Mouse (Mus musculus) left cerebral cortex, adult 9 months (tissue): ENCODE data around the gene Rrp1.

Experiments used
- DNase-seq, 2 experiments: peaks; one replicate each; pipeline ENCODE4 v3.0.0; 2022; ENCODE audit warnings: low spot score in 2 of 2

The Rrp1 gene

DNA sequence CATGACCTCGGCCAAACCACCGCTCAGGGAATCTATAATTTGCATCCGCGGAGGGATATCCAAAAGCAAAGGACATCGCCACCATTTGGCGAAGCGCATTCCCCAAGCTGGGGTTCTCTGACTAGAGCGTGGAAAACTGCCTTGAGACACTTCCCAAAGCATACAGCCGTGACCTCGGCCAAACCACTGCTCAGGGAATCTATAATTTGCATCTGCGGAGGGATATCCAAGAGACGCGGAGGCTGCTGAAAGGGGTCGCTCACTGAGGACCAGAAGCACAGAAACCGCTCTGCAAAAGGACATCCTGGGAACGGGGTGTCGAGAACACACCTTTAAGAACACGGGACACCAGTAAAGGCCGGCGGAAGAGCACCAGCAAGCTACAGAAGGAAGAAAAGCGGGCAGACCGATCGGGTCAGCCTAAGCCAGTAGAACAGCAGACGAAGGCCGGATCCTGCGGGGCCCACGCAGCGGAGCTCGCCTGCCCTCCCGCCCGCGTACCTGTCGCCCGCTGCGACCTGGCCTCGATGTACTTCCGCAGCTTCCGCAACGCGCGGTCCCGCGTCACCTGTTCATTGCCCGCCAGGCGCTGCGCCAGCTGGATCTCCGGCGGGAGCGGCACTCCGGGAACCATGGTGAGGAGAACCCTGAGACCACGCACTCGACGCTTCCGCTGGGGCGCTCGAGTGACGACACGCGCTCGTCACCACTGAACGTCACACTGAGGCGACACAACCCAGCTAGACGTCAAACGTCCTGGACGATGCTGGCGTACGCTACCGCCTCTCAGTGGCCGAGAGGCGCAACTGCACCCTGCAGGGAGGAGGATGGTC is at the start of gene Rrp1:
TSS of gene Rrp1 (minus strand) at position 725 of the 833 bp plus-strand sequence.
- DNase-seq, result peak; percentile 91 to 98

DNA sequence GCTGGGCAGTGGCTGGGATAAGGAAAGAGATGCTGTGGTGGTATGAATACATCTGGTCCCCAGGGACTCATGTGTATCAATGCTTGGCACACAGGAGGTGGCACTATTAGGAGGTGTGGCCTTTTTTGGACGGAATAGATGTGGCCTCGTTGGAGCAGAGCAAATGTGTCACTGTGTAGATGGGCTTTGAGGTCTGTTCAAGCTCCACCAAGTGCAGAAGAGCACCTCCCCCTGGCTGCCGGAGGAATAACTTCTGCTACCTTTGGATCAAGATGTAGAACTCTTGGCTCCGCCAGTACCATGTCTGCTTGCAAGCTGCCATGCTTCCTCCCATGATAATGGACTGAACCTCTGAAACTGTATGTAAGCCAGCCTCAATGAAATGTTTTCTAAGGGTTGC is 48.9 kb upstream of the Rrp1 start:
- DNase-seq, result no peak

DNA sequence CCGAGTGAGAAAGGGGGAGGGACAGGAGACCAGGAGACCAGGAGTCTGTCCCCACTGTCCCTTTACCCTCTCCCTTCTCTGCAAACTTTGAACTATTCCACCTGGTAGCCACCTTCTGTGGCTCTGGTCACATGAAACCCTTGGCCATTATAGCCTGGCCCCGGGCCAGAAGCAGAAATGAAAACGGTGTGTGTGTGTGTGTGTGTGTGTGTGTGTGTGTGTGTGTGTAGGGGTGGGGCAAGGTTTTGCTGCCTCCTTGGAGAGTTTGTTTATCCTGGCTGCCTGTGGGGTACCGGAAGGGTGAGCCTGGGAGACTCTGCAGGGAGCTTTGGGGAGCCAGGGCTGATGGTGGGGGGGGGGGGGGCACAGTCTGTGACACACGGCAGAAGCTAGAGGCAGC is 47.6 kb upstream of the Rrp1 start:
- DNase-seq, result no peak

DNA sequence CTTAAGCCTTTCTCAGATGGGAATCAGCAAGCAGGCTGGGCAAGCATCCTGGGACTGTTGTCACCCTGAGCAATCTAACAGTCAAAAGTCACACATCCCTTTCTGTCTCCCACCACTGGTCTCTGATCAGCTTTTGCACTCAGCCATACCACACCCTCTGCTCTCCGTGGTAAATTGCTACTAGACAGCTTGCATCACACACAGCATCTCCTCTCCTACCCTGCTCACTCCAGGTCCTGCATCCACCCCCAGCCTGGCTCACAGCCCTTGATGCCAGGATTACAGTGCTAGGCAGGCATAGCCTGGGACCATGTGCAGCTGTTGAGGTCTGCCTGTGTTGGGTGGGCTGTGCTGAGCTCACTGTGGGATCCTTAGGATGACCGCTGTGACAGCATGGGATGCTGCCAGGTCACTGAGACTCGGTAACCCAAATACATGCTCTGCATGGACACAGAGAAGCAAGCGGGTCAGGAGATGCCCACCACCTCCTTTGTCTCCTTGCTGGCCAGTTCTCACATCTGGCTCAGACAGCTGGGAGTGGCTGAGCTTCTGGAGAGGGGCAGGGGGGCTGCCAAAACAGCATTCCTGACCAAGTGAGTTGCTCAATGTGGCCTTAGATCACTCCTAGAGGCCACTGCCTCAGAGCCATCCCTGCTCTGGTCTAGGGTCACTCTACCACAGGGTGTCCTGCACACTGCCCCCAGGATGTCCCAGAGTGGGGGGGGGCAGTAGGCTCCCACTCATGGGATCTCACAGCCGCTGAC is 45.7 kb upstream of the Rrp1 start:
- peak in 1 of 2 experiments; percentile 49 for DNase-seq

DNA sequence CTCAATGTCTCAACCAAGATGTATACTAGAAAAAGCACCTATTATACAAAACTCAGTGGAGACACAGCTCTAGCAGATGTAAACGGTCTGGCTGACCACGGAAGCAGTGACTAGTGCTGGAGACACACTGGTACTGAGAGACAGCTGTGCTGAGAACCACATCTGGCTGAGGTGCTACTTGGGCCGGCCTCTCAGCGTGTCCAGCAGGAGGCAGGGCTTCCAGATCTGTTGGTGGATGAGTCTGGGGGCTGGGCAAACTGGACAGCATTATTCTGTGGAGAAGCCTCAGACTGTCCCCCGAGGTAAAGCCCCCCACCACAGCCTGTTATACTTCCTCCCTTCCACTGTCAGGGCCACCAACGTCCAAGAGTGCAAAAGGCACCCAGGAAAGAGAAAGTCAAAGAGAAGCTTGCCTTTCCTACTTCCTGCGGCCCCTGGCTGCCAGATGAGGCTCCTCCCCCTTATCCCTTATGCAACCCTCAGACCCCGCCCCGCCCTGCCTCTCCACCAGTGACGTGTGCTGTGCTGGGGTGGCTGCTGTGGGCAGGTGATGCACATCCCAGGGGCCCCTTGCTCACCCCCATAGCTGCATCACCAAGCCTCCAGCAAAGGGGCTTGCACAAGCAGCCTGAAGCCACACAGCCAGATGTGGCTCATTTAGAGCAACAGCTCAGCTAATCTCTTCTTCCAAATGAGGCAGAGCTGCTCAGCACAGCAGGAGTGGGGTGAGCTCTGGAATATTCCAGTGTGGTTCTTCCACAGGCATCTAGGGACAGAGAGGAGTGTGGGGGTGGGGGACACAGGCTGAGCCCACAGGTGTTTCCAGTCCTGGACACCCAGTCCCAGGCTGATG is 44.9 kb upstream of the Rrp1 start:
- peak; percentile 44 to 62 for DNase-seq

DNA sequence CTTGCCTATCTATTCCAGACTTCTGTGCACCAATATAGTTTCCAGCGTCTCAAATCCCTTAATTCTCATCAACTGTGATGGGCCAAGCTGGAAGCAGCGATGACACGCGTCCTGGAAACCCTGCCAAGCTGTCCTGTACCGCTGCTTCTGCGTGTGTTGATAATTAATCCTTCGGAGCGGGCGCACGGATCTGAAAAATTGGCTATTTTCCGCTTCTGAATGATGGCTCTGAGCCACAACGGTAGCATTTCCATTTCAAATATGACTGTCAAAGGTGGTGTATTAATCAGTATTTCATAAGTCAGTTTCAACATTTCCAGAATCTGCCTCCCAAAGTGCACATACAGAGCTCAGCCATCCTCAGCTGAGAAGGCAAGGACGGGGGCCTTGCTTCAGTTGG is 43.9 kb upstream of the Rrp1 start:
- DNase-seq, result peak in 1 of 2 experiments; percentile 26

DNA sequence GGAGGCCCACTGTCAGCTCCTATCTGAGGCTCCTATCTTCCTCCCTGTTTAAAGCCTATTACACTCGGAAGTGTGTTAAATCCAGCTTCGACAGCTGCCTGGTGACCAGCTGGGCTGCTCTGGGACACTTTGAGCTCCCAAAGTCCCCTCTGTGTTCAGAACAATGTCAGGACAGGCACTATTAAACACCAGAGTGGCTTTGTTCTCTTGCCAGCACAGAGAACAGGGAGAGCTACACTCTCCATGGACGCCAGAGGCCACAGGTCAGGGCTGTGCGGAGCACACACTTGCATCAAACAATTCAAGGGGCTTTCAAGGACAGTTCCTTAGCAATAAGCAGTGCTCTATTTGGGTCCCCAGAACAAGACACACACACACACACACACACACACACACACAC is 39.8 kb upstream of the Rrp1 start:
- peak in 1 of 2 experiments; percentile 23 for DNase-seq

DNA sequence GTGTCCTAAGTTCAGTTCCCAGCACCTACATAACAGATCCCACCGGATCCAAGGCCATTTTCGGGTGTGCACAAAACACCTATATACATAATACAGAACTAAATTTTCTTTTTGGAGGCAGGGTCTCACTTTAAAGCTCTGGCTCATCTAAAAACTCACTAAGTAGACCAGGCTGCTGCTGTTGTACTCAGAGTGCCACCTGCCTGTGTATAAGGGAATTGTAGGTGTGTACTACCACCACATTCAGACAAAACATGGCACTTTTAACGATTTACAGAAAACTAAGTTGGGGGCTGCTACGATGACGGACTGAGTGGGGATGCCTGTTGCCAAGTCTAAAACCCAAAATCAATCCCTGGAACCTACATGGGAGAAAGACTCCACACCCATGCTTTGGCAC is 37.9 kb upstream of the Rrp1 start:
- DNase-seq, result no peak

DNA sequence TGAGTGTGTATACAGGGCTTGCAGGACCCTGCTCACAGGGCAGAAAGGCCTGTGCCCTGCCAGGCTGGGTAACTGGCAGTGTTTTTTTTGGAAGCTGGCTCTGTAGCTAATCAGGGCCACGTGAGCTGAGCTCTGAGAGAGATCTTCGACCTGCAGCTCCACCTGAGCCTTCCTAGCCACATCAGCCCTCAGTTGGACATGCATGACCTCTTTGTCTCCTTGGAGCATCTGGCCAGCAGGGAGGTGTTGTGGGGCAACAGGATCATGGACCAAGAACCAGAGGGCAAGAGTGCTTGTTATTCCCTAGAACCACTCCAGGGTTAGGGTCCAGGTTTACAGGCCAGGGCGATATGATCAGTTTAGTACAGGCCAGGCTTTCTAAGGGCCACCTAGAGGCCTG is 34.6 kb upstream of the Rrp1 start:
- DNase-seq, result no peak

DNA sequence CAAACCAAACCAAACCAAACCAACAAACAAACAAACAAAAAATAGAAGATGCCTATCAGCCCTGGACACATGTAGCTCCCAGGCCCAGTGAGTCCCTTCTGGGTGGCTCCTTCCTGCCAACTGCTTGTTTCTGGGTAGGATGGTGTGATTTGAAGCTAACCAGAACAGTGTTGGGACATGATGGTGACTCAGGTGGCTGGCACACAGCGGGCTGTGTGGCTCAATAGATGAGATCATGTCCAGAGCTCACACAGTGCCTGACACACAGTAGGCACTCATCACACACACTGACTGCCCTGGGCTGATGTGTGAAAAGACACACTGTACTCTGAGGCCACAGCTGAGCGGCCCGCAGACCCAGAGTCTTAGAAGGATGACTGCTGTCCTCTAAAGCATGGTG is 33.4 kb upstream of the Rrp1 start:
- DNase-seq, result no peak

DNA sequence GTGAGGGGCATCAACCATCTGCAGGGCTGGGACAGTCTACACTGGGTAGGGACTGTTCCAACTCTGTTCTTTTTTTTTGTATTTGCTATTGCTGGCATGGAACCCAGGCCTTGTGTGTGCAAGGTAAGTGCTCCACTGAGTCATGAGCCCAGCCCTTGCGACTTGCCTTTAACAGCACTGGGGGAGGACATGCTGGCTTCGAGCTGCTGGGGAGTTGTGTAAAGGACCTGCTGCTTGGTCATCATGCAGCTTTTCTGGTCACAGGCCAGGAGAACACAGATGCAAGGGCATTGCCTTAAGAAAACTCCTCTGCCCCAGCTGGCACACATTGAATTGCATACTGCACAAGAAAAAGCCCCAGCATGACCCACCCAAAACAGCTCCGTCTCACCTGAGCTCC is 29.4 kb upstream of the Rrp1 start:
- DNase-seq, result no peak

DNA sequence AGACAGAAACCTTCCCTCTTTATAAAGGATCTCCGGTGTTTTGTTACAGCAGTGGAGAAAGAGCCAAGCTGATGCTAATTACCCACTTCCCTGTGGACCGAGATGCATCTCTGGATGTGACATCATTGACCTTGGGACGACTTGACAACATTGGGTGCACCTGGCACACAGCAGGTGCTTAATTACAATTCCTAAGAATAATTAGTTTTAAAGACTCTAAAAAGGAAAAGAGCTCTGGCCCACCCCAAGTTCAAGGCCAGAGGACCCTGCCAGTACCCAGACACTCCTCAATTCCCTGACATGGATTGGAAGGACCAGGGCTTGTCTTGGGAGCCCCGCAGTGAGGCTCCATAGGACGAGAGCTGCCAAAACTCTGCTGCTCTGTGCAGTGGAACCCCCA is 28.8 kb upstream of the Rrp1 start:
- no peak for DNase-seq

DNA sequence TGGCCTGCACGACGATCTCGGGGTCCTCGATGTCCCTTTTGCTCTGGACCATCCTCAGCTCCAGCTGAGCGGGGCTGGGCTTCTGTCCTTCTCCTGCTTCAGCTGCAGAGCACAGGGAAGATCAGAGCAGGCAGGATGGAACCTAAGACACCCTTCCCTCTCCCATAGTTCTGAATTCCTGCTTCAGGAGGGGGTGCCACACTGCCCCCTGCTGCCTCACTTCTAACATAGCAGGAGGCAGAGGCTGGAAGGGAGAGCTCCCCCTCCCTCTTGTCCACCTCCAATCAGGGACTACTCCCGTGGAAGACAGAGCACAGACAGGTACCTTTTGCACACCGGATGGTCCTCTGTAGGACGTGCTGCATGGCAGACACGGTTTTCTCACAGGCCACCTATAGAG is 28.0 kb upstream of the Rrp1 start:
- no peak for DNase-seq

DNA sequence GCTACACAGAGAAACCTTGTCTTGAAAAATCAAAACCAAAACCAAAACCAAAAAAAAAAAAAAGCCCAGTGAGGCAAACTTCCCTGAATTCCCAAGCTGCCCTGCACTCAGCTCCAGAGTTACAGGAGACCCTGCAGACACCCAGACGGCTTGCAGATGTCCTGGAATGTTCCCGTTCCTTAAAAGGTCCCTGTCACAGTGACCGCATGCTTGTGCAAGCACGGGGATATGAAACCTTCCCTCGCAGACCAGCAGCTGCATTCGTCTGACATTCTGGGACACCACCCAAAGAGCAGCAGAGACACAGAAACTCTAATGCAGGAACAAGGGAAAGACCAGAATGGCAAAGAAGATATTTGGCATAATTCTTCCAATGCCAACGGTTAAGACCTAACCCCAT is 27.1 kb upstream of the Rrp1 start:
- DNase-seq, result no peak

DNA sequence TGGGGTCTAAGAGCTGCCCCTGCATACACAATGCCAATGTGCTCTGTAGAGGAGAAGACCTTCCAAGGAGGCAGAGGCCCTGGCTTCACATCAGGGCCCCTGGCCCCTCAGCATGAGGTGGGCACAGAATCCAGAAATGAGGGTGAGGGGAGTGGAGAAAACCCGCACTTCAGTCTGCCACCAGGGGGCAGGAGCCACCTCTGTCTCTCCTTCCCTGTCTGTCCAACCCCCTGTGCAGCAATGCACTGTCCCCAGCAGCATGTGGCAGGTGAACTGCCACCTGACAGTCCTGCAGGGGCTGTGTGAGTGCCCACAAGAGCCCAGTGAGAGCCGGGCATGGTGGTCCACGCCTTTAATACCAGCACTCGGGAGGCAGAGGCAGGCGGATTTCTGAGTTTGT is 26.7 kb upstream of the Rrp1 start:
- no peak for DNase-seq

DNA sequence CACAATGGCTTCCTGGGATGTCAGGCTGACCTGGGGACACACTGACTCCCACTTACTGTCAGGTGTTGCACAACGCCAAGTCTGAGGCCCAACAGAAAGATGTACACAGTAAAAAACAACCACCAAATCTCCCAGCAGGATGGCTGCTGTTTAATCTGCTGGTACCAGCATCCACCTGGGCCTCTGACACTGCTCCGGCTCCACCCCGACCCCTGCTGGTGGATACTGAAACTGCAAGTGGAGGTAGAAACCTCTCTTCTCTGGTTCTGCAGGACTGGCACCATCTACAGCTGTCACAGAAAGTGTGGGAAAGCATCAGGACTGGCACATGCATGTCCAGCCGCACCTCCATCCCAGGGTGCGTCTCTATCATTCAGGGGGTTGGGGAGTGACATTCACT is 25.3 kb upstream of the Rrp1 start:
- peak in 1 of 2 experiments; percentile 83 for DNase-seq

DNA sequence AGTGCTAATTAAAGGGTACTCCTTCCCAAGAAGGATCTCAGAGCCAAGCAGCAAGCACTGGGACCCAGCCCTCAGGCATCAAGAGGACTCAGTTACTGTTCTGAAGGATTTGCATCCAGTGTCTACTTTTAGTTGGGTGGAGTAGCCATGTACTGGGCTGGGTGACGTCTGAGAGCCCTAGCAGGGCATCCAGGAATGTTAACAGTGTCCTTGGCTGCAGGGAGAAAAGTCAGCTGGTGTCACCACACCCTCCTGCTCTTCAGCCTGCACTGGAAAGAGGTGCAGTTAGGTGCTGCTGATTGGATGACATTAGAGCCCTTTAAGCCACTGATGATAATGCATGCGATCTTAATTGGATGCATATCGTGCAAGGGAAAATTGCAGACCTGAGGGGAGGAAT is 20.0 kb upstream of the Rrp1 start:
- DNase-seq, result no peak

DNA sequence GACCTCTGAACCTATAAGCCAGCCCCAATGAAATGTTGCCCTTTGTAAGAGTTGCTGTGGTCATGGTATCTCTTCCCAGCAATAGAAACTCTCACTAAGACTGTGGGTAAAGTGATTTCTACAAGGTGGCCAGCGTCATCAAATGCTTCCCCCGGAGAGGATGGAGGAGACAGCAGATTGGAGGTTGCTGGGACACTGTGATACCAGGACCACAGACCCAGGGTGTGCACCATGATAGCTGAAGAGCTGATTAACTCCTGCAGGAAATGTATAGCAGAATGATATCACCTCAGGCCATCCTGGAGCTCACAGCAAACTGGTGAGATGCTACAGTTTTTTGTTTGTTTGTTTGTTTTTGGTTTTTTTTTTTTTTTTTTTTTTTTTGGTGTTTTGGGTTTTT is 16.9 kb upstream of the Rrp1 start:
- no peak for DNase-seq

DNA sequence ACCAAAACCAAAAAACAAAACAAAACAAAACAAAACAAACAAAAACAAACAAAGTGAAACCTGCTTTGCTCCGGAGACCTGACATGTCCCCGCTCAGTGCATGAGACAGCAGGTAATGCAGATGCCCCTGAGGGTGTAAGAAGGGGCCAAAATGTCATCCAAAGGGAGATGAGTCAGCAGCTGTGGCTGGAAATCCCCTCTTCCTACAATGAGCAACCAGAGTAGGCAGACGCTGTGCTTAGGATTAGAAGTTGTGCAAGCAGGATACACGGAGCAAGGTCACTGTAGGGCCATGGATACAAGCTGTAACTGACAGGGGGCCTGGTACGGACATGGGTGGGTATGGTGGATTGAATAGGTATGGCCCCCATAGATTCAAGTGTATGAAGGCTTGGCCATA is 16.3 kb upstream of the Rrp1 start:
- DNase-seq, result no peak

DNA sequence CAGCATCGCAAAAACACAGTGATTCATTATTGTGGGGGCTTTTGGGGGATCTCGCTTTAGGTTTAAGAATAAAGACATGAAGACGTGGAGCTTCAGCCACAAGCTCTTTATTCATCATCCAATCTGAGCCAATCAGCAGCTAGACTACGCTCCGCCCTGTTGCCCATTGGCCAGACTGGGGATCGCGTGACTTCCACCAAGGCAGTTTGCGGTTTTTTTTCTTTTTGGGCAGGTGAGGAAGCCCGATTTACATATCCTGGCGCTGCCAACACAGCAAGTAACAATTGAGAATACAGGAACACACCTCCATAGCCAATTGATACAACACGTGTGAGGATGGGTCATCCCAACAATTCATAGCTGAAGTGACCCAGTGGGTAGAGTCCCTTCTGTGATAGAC is 15.2 kb upstream of the Rrp1 start:
- DNase-seq, result no peak

DNA sequence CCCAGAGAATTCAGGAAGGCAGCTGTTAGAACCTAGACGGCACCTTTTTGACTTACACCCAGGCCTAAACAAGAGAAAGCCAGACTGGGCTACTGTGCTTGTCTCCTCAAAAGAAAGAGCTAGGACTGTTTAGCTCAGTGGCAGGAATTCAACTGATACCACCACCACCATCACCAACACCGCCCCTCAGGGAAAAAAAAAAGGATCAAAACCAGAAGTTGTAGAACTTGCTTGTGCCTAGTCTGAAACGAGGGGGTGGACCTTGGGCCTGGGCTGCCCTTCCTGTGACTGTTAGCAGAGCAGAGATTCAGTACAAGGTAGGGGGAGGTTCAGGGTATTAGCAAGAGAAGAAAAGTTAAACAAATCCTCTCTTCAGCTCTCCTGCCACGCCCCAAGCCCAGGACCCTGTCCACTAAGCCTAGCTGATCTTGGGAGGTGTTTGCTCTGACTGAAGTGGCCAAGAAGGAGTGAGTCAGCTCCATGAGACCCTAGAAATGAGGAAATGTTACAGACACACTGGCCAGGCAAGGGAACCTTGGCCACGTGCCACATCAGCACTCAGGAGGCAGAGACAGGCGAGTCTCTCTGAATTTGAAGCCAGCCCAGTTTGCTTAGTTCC is 13.4 kb upstream of the Rrp1 start:
- DNase-seq, result peak in 1 of 2 experiments; percentile 25
